Mouse (Mus musculus): ENCODE data around the gene Celf2.

DNA sequence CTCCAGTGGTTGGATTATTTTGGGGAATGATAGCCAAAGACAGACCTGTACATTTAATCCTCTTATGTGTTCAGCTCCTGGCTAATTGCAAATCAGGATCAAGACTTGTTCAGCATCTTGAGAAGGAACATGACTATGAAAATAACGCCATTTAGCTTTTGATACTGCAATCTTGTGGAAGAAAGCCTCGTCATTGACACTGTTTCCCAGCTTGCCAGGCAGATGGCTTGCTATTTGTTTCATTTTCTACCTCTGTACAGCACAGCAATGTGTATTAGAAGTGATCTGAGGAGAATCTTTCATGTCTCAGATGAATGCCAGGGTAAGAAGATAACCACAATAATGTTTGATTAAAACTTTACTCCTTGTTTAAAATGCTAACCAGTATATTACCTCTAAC lies 315.9 kb downstream of the Celf2 start:
- TF ChIP-seq CTCF (IDR thresholded peaks at IDR 0.05; ENCODE audit: borderline replicate concordance, insufficient read depth, low read depth, low read length) (no peak), POLR2A (IDR thresholded peaks at IDR 0.05; ENCODE audit: borderline replicate concordance, insufficient read depth, low read length) (no peak)

Data from cerebellum, adult 2 months (tissue).